Mouse (Mus musculus) heart, postnatal 0 days (tissue): Measurements from ENCODE around the gene Slc13a3.

ENCODE experiments used
- CTCF ChIP-seq: IDR thresholded peaks from 2 replicates; pipeline ENCODE4 v1.5.1; 2016; ENCODE audit warnings: antibody characterized with exemption, control low read depth, low read depth
- EP300 ChIP-seq: IDR thresholded peaks from 2 replicates; pipeline ENCODE4 v1.6.1; 2016; ENCODE audit warnings: antibody characterized with exemption, low read depth

GRCm38 (mm10) chr2:165376001-165376400, 97.0 kb downstream of the Slc13a3 start:
- TF ChIP-seq CTCF (no peak), EP300 (no peak)
